Mouse (Mus musculus): ENCODE data around the gene Lama4.

Lama4 gene

GRCm38 (mm10) chr10:38994719-38995450, 29.6 kb downstream of the Lama4 start:
- no peak for DNase-seq (ENCODE audit: low read depth, low spot score)

DNA sequence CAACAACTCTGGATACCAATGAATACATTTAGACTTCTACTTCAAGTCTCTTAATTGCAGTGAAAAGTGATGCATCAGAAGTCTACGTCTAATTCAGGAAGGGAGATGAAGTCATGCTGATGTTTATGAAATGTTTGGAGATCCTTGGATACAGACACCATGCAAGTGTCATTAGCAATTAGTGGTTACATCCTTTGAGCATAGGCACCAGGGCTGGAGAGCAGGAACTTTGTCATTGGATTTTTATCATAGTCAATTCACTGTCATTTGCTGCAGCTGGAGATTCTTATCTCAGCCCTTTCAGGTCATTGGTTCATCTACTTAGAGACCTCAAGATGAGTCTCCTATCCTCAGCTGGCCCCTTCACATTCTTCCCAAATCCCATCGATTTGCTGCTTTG, 30.6 kb downstream of the Lama4 start:
- no peak for DNase-seq (ENCODE audit: low read depth, low spot score)

DNA sequence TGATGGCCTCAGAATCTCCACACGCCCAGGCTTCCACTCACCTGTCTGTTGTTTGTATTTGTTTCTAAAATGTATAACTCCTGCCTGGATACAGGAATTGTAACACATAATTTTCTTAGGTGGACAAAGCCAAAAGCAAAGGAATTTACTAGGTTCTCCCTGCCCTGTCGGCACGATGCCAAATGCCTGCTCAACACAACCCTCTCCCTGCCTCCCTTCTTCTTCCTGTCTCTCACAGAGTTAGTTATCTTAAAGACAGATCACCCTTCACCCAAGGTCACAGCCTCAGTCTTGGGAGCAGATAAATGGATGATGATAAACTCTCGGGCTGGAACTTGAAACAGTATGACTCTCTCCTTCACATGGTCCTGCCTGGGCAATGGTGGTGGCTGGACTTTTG, 35.6 kb downstream of the Lama4 start:
- no peak for DNase-seq (ENCODE audit: low read depth, low spot score)

GRCm38 (mm10) chr10:39002521-39002920, 37.2 kb downstream of the Lama4 start:
- no peak for DNase-seq (ENCODE audit: low read depth, low spot score)

GRCm38 (mm10) chr10:39003520-39003919, 38.2 kb downstream of the Lama4 start:
- no peak for DNase-seq (ENCODE audit: low read depth, low spot score)

GRCm38 (mm10) chr10:39005494-39005893, 40.2 kb downstream of the Lama4 start:
- no peak for DNase-seq (ENCODE audit: low read depth, low spot score)

GRCm38 (mm10) chr10:39006433-39007105, 41.3 kb downstream of the Lama4 start:
- DNase-seq (ENCODE audit: low read depth, low spot score), result no peak

GRCm38 (mm10) chr10:39014836-39015235, 49.5 kb downstream of the Lama4 start:
- DNase-seq (ENCODE audit: low read depth, low spot score), result no peak

DNA sequence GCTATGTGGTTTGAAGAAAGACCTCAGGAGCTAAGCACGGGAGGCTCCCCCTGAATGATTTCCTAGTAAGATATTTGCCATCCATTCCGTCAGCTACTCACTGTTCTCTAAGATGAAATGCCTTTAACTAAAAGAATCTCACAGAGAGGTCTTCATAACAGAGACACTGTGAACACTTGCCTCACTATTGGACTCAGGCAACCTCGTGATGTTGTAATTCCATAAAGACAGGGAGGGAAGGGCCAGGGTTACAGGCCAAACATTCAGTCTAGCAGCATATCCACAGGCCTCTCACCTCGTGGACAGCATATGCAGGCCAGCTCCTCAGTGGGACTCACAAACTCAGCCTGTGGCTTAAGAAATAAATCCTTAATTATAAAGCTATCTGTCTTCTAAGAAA, 52.7 kb downstream of the Lama4 start:
- no peak for DNase-seq (ENCODE audit: low read depth, low spot score)

GRCm38 (mm10) chr10:39018635-39019034, 53.3 kb downstream of the Lama4 start:
- DNase-seq (ENCODE audit: low read depth, low spot score), result no peak

- DNase-seq (ENCODE audit: low read depth, low spot score), result no peak
These were observed 58.4 kb downstream of the Lama4 start for GRCm38 (mm10) chr10:39023618-39024256.

GRCm38 (mm10) chr10:39026529-39026928, 61.2 kb downstream of the Lama4 start:
- no peak for DNase-seq (ENCODE audit: low read depth, low spot score)

- DNase-seq (ENCODE audit: low read depth, low spot score), result no peak
These were observed 61.7 kb downstream of the Lama4 start for GRCm38 (mm10) chr10:39027058-39027457.

DNA sequence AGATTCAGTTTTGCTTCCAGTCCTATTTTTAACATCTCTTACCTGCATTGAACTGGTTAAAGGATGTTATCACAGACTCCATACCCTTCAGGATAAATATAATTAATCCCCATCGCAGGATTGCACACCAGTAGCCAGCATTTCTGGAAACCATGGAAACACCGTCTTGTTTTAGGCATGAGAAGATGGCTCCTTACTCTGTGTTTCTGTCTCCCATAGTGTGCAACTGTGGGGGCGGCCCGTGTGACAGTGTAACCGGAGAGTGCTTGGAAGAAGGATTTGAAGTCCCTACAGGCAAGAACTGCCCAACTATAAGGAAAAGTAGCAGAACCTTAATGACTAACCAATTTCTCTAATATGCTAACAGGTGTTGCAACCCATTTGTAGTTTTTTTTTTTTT, 63.1 kb downstream of the Lama4 start:
- no peak for DNase-seq (ENCODE audit: low read depth, low spot score)

GRCm38 (mm10) chr10:39029297-39030147, 64.2 kb downstream of the Lama4 start:
- no peak for DNase-seq (ENCODE audit: low read depth, low spot score)

GRCm38 (mm10) chr10:39030148-39030685, 64.9 kb downstream of the Lama4 start:
- no peak for DNase-seq (ENCODE audit: low read depth, low spot score)

- no peak for DNase-seq (ENCODE audit: low read depth, low spot score)
These were observed 74.2 kb downstream of the Lama4 start for GRCm38 (mm10) chr10:39039564-39039963.

GRCm38 (mm10) chr10:39040026-39040425, 74.7 kb downstream of the Lama4 start:
- DNase-seq (ENCODE audit: low read depth, low spot score), result no peak

- DNase-seq (ENCODE audit: low read depth, low spot score), result no peak
These were observed 79.2 kb downstream of the Lama4 start for GRCm38 (mm10) chr10:39044476-39044995.

- DNase-seq (ENCODE audit: low read depth, low spot score), result no peak
These were observed 79.8 kb downstream of the Lama4 start for GRCm38 (mm10) chr10:39045111-39045510.

DNA sequence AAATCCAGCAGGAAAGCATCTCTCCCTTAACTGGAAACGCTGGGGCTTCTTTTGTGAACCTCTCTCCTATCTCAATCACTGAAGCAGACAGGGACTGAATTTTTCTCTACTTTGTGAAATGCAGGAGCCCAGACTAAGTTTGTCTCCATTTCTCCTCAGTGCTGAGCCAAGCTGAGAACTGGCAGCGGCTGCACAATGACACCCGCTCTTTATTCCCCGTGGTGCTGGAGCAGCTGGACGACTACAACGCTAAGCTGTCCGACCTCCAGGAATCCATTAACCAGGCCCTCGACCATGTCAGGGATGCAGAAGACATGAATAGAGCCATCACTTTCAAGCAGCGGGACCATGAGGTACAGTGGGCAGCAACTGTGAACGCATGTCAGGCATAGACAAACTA, 82.5 kb downstream of the Lama4 start:
- no peak for DNase-seq (ENCODE audit: low read depth, low spot score)

Measured in embryo, embryonic 11.5 days (tissue).